Mouse (Mus musculus): ENCODE data around the gene Skap2.

- TF ChIP-seq CTCF (conservative IDR thresholded peaks at IDR 0.05; ENCODE audit: insufficient read depth, insufficient read length, low read depth, low read length): no peak
- TF ChIP-seq POLR2A (IDR thresholded peaks at IDR 0.05; ENCODE audit: low read depth, low read length): no peak
Measured at GRCm38 (mm10) chr6:51853291-51853690, 159.1 kb downstream of the Skap2 start.
